Mouse (Mus musculus): ENCODE results near the gene Catip.

Gene Catip

GRCm38 (mm10) chr1:74384525-74384924, 22.6 kb downstream of the Catip start:
- Histone ChIP-seq H3K27me3 (ENCODE audit: control insufficient read depth, insufficient read depth, low read length, poor library complexity, severe bottlenecking) (no peaks in the 10 kb centered on the region), H3K36me3 (ENCODE audit: control insufficient read depth, insufficient read depth, low read length, poor library complexity, severe bottlenecking) (no peaks in the 10 kb centered on the region)
- DNase-seq (ENCODE audit: low read depth, low spot score) = no peak

DNA sequence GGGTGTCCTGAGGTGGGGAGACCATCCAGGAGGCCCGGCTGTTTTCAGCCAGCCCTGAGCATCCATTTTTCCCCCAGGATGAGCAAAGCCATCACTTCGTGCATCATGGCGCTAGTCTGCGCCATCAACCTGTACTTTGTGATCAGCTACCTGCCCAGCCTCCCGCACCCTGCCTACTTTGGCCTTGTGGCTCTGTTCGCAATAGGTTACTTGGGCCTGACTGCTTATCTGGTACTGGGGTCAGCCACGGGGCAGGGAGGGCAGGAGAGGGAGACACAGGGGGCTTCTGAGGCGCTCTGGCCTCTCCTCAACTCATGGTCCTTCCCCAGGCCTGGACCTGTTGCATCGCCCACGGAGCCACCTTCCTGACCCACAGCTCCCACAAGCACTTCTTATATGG, 23.2 kb downstream of the Catip start:
- Histone ChIP-seq H3K27me3 (ENCODE audit: control insufficient read depth, insufficient read depth, low read length, poor library complexity, severe bottlenecking) (no peaks in the 10 kb centered on the region), H3K36me3 (ENCODE audit: control insufficient read depth, insufficient read depth, low read length, poor library complexity, severe bottlenecking) (no peaks in the 10 kb centered on the region)
- no peak for DNase-seq (ENCODE audit: low read depth, low spot score)

GRCm38 (mm10) chr1:74385531-74385930, 23.6 kb downstream of the Catip start:
- H3K36me3 ChIP-seq (ENCODE audit: control insufficient read depth, insufficient read depth, low read length, poor library complexity, severe bottlenecking) = no peaks in the 10 kb centered on the region
- no peaks in the 10 kb centered on the region for H3K27me3 ChIP-seq (ENCODE audit: control insufficient read depth, insufficient read depth, low read length, poor library complexity, severe bottlenecking)
- DNase-seq (ENCODE audit: low read depth, low spot score) = no peak

DNA sequence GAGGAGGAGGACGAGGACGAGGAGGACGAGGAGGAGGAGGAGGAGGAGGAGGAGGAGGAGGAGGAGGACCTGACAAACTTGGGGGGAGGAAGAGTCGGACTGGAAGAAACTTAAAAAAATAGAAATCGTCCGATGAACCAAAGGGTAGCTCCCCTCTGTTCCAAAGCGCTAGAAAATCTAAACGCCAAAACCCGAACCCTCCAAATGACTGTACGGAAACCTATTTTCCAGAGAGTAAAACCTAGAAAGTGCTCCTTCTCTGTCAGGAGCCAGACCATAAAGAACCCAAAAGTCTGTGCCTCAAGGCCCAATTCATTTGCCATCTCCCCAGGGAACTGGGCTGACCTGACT, 24.4 kb downstream of the Catip start:
- Histone ChIP-seq H3K27me3 (ENCODE audit: control insufficient read depth, insufficient read depth, low read length, poor library complexity, severe bottlenecking) (no peaks in the 10 kb centered on the region), H3K36me3 (ENCODE audit: control insufficient read depth, insufficient read depth, low read length, poor library complexity, severe bottlenecking) (no peaks in the 10 kb centered on the region)
- no peak for DNase-seq (ENCODE audit: low read depth, low spot score)

- Histone ChIP-seq H3K36me3 (ENCODE audit: control insufficient read depth, insufficient read depth, low read length, poor library complexity, severe bottlenecking) (no peaks in the 10 kb centered on the region), H3K27me3 (ENCODE audit: control insufficient read depth, insufficient read depth, low read length, poor library complexity, severe bottlenecking) (no peaks in the 10 kb centered on the region)
- DNase-seq (ENCODE audit: low read depth, low spot score) = peak; percentile 94
Observed at GRCm38 (mm10) chr1:74386714-74387385, 24.9 kb downstream of the Catip start.

GRCm38 (mm10) chr1:74387386-74387988, 25.6 kb downstream of the Catip start:
- no peaks in the 10 kb centered on the region for H3K27me3 ChIP-seq (ENCODE audit: control insufficient read depth, insufficient read depth, low read length, poor library complexity, severe bottlenecking)
- DNase-seq (ENCODE audit: low read depth, low spot score) = no peak
- no peaks in the 10 kb centered on the region for H3K36me3 ChIP-seq (ENCODE audit: control insufficient read depth, insufficient read depth, low read length, poor library complexity, severe bottlenecking)

- no peak for DNase-seq (ENCODE audit: low read depth, low spot score)
- Histone ChIP-seq H3K27me3 (ENCODE audit: control insufficient read depth, insufficient read depth, low read length, poor library complexity, severe bottlenecking) (no peaks in the 10 kb centered on the region), H3K36me3 (ENCODE audit: control insufficient read depth, insufficient read depth, low read length, poor library complexity, severe bottlenecking) (no peaks in the 10 kb centered on the region)
Observed at GRCm38 (mm10) chr1:74388398-74388920, 26.6 kb downstream of the Catip start.

DNA sequence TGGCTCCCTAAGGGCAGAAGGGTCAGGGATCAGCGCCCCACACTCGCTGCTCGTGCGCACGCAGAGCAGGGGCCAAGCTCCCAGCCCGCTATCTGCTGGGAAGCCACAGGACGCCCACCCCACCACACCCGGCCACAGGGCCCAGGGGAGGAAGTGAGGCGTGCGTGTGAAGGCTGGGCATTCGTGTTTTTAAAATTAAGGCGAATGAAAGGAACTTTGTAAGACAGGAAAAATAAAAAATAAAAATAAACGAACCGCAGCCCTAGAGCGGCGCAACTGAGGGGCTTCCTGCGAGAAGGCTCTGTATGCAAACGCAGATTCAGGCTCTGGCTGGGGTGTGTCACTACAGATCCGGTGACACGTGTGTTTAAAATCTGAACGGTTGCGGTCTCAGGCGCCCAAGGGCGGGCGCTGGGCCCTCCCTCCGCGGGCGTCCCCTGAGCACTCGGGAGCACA, 28.0 kb downstream of the Catip start:
- H3K27me3 ChIP-seq (ENCODE audit: control insufficient read depth, insufficient read depth, low read length, poor library complexity, severe bottlenecking) = no peaks in the 10 kb centered on the region
- H3K36me3 ChIP-seq (ENCODE audit: control insufficient read depth, insufficient read depth, low read length, poor library complexity, severe bottlenecking) = 0 out of 2 replicates have a peak, but pooled peaks cover 2% of the 10 kb centered on the region
- DNase-seq (ENCODE audit: low read depth, low spot score) = peak; percentile 86

DNA sequence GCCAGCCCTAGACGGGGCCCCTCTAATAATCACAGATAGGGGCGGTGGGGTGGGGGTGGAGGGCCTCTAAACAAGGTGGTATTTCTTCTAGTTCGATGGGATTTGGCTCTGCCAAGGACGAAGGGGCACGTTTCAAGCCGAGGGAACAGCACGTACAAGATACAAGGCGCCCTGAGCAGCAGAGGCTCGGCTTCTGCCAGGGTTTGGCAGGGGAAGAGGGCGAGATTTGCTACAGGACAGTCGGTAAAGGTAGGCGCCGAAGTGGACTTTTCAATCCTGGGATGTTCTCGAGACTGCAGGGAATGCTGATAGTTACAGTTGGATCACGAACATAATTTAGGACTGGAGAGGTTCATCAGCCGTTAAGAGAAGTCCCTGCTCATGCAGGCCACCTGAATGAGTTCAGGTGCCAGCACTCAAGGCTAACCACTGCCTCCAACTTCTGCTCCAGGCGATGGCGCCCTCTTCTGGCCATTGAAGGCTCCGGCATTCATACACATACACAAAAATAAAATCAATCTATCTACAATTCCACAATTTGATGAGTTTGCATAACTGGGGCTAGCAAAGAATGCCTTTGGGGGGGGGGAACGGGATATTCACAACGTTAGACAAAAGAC, 28.5 kb downstream of the Catip start:
- Histone ChIP-seq H3K36me3 (ENCODE audit: control insufficient read depth, insufficient read depth, low read length, poor library complexity, severe bottlenecking) (peaks cover 4% of the 10 kb centered on the region; the same call in 1 of the 2 replicates), H3K27me3 (ENCODE audit: control insufficient read depth, insufficient read depth, low read length, poor library complexity, severe bottlenecking) (no peaks in the 10 kb centered on the region)
- DNase-seq (ENCODE audit: low read depth, low spot score) = peak; percentile 89

DNA sequence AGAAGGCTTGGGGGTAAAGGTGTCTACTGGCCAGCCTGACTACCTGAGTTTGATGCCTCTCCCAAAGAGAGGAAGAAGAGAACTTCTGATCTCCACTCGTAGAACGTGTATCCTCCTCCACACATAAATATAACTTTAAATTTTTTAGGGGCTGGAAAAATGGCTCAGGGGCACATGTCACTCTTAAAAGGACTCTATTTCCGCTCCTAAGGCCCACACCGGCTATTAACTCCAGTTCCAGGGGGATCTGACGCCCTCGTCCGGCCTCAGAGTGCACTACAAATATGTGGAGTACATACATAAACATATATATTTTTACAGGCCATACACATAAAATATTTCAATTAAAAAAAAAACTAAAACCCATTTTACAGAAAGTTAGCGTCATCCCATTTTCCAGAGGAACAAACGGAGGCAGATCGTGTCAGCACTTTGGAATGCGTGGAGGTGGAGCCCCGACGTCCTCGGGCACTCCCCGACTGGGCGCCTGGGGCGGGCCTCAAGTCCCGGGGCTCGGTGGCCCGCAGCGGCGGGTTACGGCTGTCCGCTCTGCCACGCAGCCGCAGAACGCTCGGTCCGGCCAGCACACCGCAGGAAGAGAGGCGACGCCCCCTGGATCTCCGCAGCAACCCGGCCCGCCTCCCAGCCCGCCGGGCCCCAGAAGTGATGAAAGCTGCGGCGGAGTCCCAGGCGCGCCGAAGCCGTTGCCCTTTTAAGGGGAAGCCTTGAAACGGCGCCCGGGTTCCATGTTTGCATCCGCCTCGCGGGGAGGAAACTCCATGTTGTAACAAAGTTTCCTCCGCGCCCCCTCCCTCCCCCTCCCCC, 29.2 kb downstream of the Catip start, which contains the start of gene Ctdsp1:
Gene Ctdsp1 (plus strand): TSS at position 586 of the 825 bp plus-strand sequence.
- Histone ChIP-seq H3K27me3 (ENCODE audit: control insufficient read depth, insufficient read depth, low read length, poor library complexity, severe bottlenecking) (no peaks in the 10 kb centered on the region), H3K36me3 (ENCODE audit: control insufficient read depth, insufficient read depth, low read length, poor library complexity, severe bottlenecking) (peaks cover 4% of the 10 kb centered on the region; the same call in 1 of the 2 replicates)
- peak; percentile 93 for DNase-seq (ENCODE audit: low read depth, low spot score)

GRCm38 (mm10) chr1:74391844-74392441, 30.0 kb downstream of the Catip start:
- peak; percentile 59 for DNase-seq (ENCODE audit: low read depth, low spot score)
- Histone ChIP-seq H3K36me3 (ENCODE audit: control insufficient read depth, insufficient read depth, low read length, poor library complexity, severe bottlenecking) (peaks cover 4% of the 10 kb centered on the region; the same call in 1 of the 2 replicates), H3K27me3 (ENCODE audit: control insufficient read depth, insufficient read depth, low read length, poor library complexity, severe bottlenecking) (no peaks in the 10 kb centered on the region)

DNA sequence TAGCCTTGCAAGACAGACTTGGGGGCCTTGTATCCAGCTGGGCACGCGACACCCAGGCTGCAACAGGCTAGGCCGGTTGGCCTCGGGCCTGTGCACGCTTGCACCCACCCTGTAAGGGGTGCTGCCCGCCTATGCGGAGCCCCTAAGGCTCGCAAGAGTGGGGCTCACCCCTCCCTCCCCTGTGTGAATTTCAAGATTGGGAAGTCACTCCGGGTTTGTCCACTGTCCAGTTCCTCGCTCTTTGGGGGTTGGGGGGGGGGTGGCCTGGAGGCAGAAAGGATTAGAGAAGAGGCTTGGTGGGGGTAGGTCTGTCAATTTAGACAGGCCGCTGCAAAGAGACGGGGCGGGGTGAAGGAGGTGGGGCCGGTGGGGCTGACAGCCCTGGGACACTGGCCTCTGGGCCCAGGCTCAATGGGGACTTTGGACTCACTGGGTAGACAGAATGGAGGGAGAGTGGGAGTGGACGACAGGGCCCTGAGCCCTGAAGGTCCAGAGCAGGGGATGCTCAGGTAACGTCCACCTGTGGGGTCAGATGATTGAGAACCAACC, 30.6 kb downstream of the Catip start:
- no peak for DNase-seq (ENCODE audit: low read depth, low spot score)
- peaks cover 4% of the 10 kb centered on the region; the same call in 1 of the 2 replicates for H3K36me3 ChIP-seq (ENCODE audit: control insufficient read depth, insufficient read depth, low read length, poor library complexity, severe bottlenecking)
- no peaks in the 10 kb centered on the region for H3K27me3 ChIP-seq (ENCODE audit: control insufficient read depth, insufficient read depth, low read length, poor library complexity, severe bottlenecking)

- Histone ChIP-seq H3K36me3 (ENCODE audit: control insufficient read depth, insufficient read depth, low read length, poor library complexity, severe bottlenecking) (peaks cover 4% of the 10 kb centered on the region; the same call in 1 of the 2 replicates), H3K27me3 (ENCODE audit: control insufficient read depth, insufficient read depth, low read length, poor library complexity, severe bottlenecking) (no peaks in the 10 kb centered on the region)
- DNase-seq (ENCODE audit: low read depth, low spot score) = no peak
Observed at GRCm38 (mm10) chr1:74393010-74393409, 31.1 kb downstream of the Catip start.

GRCm38 (mm10) chr1:74393697-74394096, 31.8 kb downstream of the Catip start:
- no peaks in the 10 kb centered on the region for H3K27me3 ChIP-seq (ENCODE audit: control insufficient read depth, insufficient read depth, low read length, poor library complexity, severe bottlenecking)
- DNase-seq (ENCODE audit: low read depth, low spot score) = no peak
- peaks cover 4% of the 10 kb centered on the region; the same call in 1 of the 2 replicates for H3K36me3 ChIP-seq (ENCODE audit: control insufficient read depth, insufficient read depth, low read length, poor library complexity, severe bottlenecking)

Data from splenic B cell, adult 2 months (primary cell).